Mouse (Mus musculus) C2C12 (cell line): ENCODE results near the gene Letmd1.

Experiments
- CEBPB ChIP-seq: IDR thresholded peaks from one replicate; pipeline ENCODE4 v1.6.1; 2011; ENCODE audit warnings: low read depth, mild to moderate bottlenecking, control low read depth, moderate library complexity
- CTCF ChIP-seq: IDR thresholded peaks from one replicate; pipeline ENCODE4 v1.5.1; 2011; ENCODE audit not compliant: control insufficient read depth, insufficient read depth, insufficient read length
- FOSL1 ChIP-seq: IDR thresholded peaks from one replicate; pipeline ENCODE4 v1.8.0; 2011; ENCODE audit warnings: mild to moderate bottlenecking, low read length; ENCODE audit not compliant: poor library complexity, insufficient read depth, severe bottlenecking
- MAX ChIP-seq: IDR thresholded peaks from one replicate; pipeline ENCODE4 v1.6.1; 2011; ENCODE audit warnings: mild to moderate bottlenecking, control low read depth
- USF1 ChIP-seq: IDR thresholded peaks from one replicate; pipeline ENCODE4 v1.6.1; 2011; ENCODE audit warnings: low read depth, mild to moderate bottlenecking, control low read depth, moderate library complexity

- TF ChIP-seq CTCF (no peak), USF1 (no peak), MAX (no peak), CEBPB (peak; percentile 14), FOSL1 (no peak)
Measured at GRCm38 (mm10) chr15:100436112-100436511, 32.7 kb upstream of the Letmd1 start.
